Mouse (Mus musculus): Measurements from ENCODE around the gene Zmynd8.

- TF ChIP-seq MYOG (IDR thresholded peaks at IDR 0.05; ENCODE audit: control insufficient read depth, extremely low read depth, insufficient read length) (no peak), USF1 (IDR thresholded peaks at IDR 0.05; ENCODE audit: low read depth) (no peak), CTCF (IDR thresholded peaks at IDR 0.05; ENCODE audit: control insufficient read depth, insufficient read depth, insufficient read length) (no peak), MYOD1 (IDR thresholded peaks at IDR 0.05; ENCODE audit: control insufficient read depth, insufficient read length, low read depth) (no peak), MAX (IDR thresholded peaks at IDR 0.05) (no peak)
These were observed 106.2 kb downstream of the Zmynd8 start for GRCm38 (mm10) chr2:165792431-165793282.
